8 mouse cellular contexts compared by ENCODE assay signal in genomic region chr19:7496070-7496469, GRCm38 (mm10). TPM values are rescaled to one million over a fixed set of nuclear protein-coding genes. Genes with fewer than 3 reads are reported as not detected.
DNase-seq lines count a peak whose midpoint lies in the region; ATAC-seq and TF ChIP-seq lines count a peak whose summit lies in the region.
"Not testable (repeated sequence)": the region's sequence is repeated elsewhere in the genome, so short reads cannot be mapped to it uniquely, and the experiment has no call there.

No protein-coding gene starts in this region.

- H3K4me2 ChIP-seq in embryonic facial prominence, embryonic 13.5 days, result peak overlapping the region; percentile 65
- peak overlapping the region; percentile 54; the same call in 1 of the 2 replicates for H3K4me2 ChIP-seq in hindbrain, embryonic 12.5 days (replicated peaks)
- H3K4me2 ChIP-seq in kidney, postnatal 0 days (ENCODE audit: low read length), result 0 out of 2 replicates have a peak overlapping the region, but pooled peaks have one; percentile 79
- peak overlapping the region; percentile 97 for H3K4me2 ChIP-seq in liver, embryonic 13.5 days
- peak overlapping the region; percentile 71 for H3K4me2 ChIP-seq in lung, embryonic 16.5 days (ENCODE audit: low read depth, low read length)
- peak overlapping the region; percentile 63; the same call in 1 of the 2 replicates for H3K4me2 ChIP-seq in neural tube, embryonic 15.5 days

- WGBS in embryonic facial prominence, embryonic 13.5 days, result 72% methylated on average over 1 of the region's 1 CpGs
- WGBS in hindbrain, embryonic 12.5 days, result 71% methylated on average over 1 of the region's 1 CpGs
- WGBS in kidney, postnatal 0 days, result 71% methylated on average over 1 of the region's 1 CpGs
- WGBS in liver, embryonic 13.5 days (ENCODE audit: insufficient replicate concordance), result 77% methylated on average over 1 of the region's 1 CpGs
- 70% methylated on average over 1 of the region's 1 CpGs for WGBS in lung, embryonic 16.5 days
- WGBS in neural tube, embryonic 15.5 days, result 75% methylated on average over 1 of the region's 1 CpGs

- H3K9me3 ChIP-seq in E14TG2a.4 (ENCODE audit: low read length); embryonic facial prominence, embryonic 13.5 days; hindbrain, embryonic 12.5 days (replicated peaks); kidney, postnatal 0 days (replicated peaks; ENCODE audit: low read length); liver, embryonic 13.5 days (replicated peaks); lung, embryonic 16.5 days (ENCODE audit: control insufficient read depth, low read length); neural tube, embryonic 15.5 days (replicated peaks): not testable (repeated sequence)

- not testable (repeated sequence) for H3K27me3 ChIP-seq in E14TG2a.4 (ENCODE audit: insufficient read depth, low read length); embryonic facial prominence, embryonic 13.5 days; hindbrain, embryonic 12.5 days; kidney, postnatal 0 days (ENCODE audit: insufficient read depth, low read length); liver, embryonic 13.5 days; lung, embryonic 16.5 days (ENCODE audit: control insufficient read depth, insufficient read depth, low read depth, low read length); neural tube, embryonic 15.5 days (replicated peaks)

- not testable (repeated sequence) for TF ChIP-seq CTCF in E14TG2a.4 (conservative IDR thresholded peaks at IDR 0.05; ENCODE audit: low read length); gastrocnemius, adult 2 months (IDR thresholded peaks at IDR 0.05); kidney, postnatal 0 days (IDR thresholded peaks at IDR 0.05; ENCODE audit: low read depth)

- not testable (repeated sequence) for H3K36me3 ChIP-seq in E14TG2a.4 (ENCODE audit: insufficient read depth, low read length); embryonic facial prominence, embryonic 13.5 days; hindbrain, embryonic 12.5 days; kidney, postnatal 0 days (ENCODE audit: insufficient read depth, low read length); liver, embryonic 13.5 days; lung, embryonic 16.5 days (ENCODE audit: control insufficient read depth, insufficient read depth, low read length); neural tube, embryonic 15.5 days

- H3K4me3 ChIP-seq in E14TG2a.4 (replicated peaks; ENCODE audit: low read length), result 0 out of 2 replicates have a peak overlapping the region, but pooled peaks have one; percentile 93
- peak overlapping the region; percentile 76; the same call in 1 of the 2 replicates for H3K4me3 ChIP-seq in embryonic facial prominence, embryonic 13.5 days
- H3K4me3 ChIP-seq in gastrocnemius, adult 2 months; hindbrain, embryonic 12.5 days; kidney, postnatal 0 days (replicated peaks; ENCODE audit: low read depth, low read length); neural tube, embryonic 15.5 days (replicated peaks): not testable (repeated sequence)
- peak overlapping the region; percentile 69 for H3K4me3 ChIP-seq in liver, embryonic 13.5 days (replicated peaks)
- H3K4me3 ChIP-seq in lung, embryonic 16.5 days (ENCODE audit: low read length), result peak overlapping the region; percentile 87; the same call in 1 of the 2 replicates

- H3K9ac ChIP-seq in embryonic facial prominence, embryonic 13.5 days; hindbrain, embryonic 12.5 days; kidney, postnatal 0 days (ENCODE audit: low read depth, low read length); lung, embryonic 16.5 days (ENCODE audit: low read length); neural tube, embryonic 15.5 days (replicated peaks): not testable (repeated sequence)
- peak overlapping the region; percentile 86 for H3K9ac ChIP-seq in liver, embryonic 13.5 days

- intact Hi-C loops in gastrocnemius, adult 2 months (cut with DNase I), result not testable (repeated sequence)

- H3K4me1 ChIP-seq in E14TG2a.4 (replicated peaks; ENCODE audit: low read depth, low read length), result peaks cover 43% of the 10 kb centered on the region
- H3K4me1 ChIP-seq in embryonic facial prominence, embryonic 13.5 days; hindbrain, embryonic 12.5 days; kidney, postnatal 0 days (replicated peaks; ENCODE audit: insufficient read depth, low read length); lung, embryonic 16.5 days (replicated peaks; ENCODE audit: control insufficient read depth, insufficient read depth, low read length): not testable (repeated sequence)
- peaks cover 32% of the 10 kb centered on the region for H3K4me1 ChIP-seq in liver, embryonic 13.5 days (replicated peaks)
- peaks cover 14% of the 10 kb centered on the region for H3K4me1 ChIP-seq in neural tube, embryonic 15.5 days

- not testable (repeated sequence) for DNase-seq in gastrocnemius, adult 2 months; kidney, postnatal 0 days (ENCODE audit: low spot score); liver, embryonic 13.5 days

- not testable (repeated sequence) for H3K27ac ChIP-seq in embryonic facial prominence, embryonic 13.5 days; hindbrain, embryonic 12.5 days; kidney, postnatal 0 days; lung, embryonic 16.5 days (ENCODE audit: low read length); neural tube, embryonic 15.5 days (replicated peaks)
- peak overlapping the region; percentile 93; the same call in 1 of the 2 replicates for H3K27ac ChIP-seq in gastrocnemius, adult 2 months
- peak overlapping the region; percentile 94 for H3K27ac ChIP-seq in liver, embryonic 13.5 days

- not testable (repeated sequence) for ATAC-seq in embryonic facial prominence, embryonic 13.5 days (ENCODE audit: insufficient number of reproducible peaks, insufficient read depth, low FRiP score, low TSS enrichment, low read depth); hindbrain, embryonic 12.5 days (ENCODE audit: low FRiP score); kidney, postnatal 0 days (replicated peaks; ENCODE audit: low FRiP score, low read depth); liver, embryonic 13.5 days (ENCODE audit: low read depth); lung, embryonic 16.5 days (ENCODE audit: low read depth); neural tube, embryonic 15.5 days (ENCODE audit: low FRiP score)

RNA-seq across cellular contexts. Expression of gene Atl3, which starts 2.2 kb away (rescaled TPM):
- 13.5 and 17.5 TPM in 2 replicates for polyA plus RNA-seq in embryonic facial prominence, embryonic 13.5 days (2015; fragmentation: Nextera tagmentation; extraction: Ambion mirVana)
- 1 to 10 TPM; 7.8 to 8.5 TPM for total RNA-seq in gastrocnemius, adult 2 months (2021)
- 9.4 and 10.5 TPM in 2 replicates for polyA plus RNA-seq in hindbrain, embryonic 12.5 days (2016; fragmentation: Nextera tagmentation; extraction: Ambion mirVana)
- polyA plus RNA-seq in kidney, postnatal 0 days (2015; fragmentation: Nextera tagmentation; extraction: Ambion mirVana), result 11.1 and 14.8 TPM in 2 replicates
- polyA plus RNA-seq in liver, embryonic 13.5 days (2015; fragmentation: Nextera tagmentation; extraction: Ambion mirVana), result 6.9 and 7.0 TPM in 2 replicates
- 17.2 and 21.2 TPM in 2 replicates for polyA plus RNA-seq in lung, embryonic 16.5 days (2015; fragmentation: Nextera tagmentation; extraction: Ambion mirVana)
- 7.0 and 7.6 TPM in 2 replicates for polyA plus RNA-seq in neural tube, embryonic 15.5 days (2015; fragmentation: Nextera tagmentation; extraction: Ambion mirVana)

RNA-seq across cellular contexts. Expression of gene Rtn3, which starts 13.0 kb away (rescaled TPM):
- 104 and 112 TPM in 2 replicates for polyA plus RNA-seq in embryonic facial prominence, embryonic 13.5 days (2015; fragmentation: Nextera tagmentation; extraction: Ambion mirVana)
- 10 to 100 TPM; 30.6 to 37.7 TPM for total RNA-seq in gastrocnemius, adult 2 months (2021)
- 380 and 385 TPM in 2 replicates for polyA plus RNA-seq in hindbrain, embryonic 12.5 days (2016; fragmentation: Nextera tagmentation; extraction: Ambion mirVana)
- polyA plus RNA-seq in kidney, postnatal 0 days (2015; fragmentation: Nextera tagmentation; extraction: Ambion mirVana), result 195 and 196 TPM in 2 replicates
- polyA plus RNA-seq in liver, embryonic 13.5 days (2015; fragmentation: Nextera tagmentation; extraction: Ambion mirVana), result 67.5 and 73.5 TPM in 2 replicates
- polyA plus RNA-seq in lung, embryonic 16.5 days (2015; fragmentation: Nextera tagmentation; extraction: Ambion mirVana), result 123 and 126 TPM in 2 replicates
- 588 and 670 TPM in 2 replicates for polyA plus RNA-seq in neural tube, embryonic 15.5 days (2015; fragmentation: Nextera tagmentation; extraction: Ambion mirVana)
